Mouse (Mus musculus) forebrain, postnatal 0 days (tissue): Measurements from ENCODE around the gene Plekho1. TPM values are rescaled to one million over a fixed set of nuclear protein-coding genes. Genes with fewer than 3 reads are reported as not detected.

Source experiments
- ATAC-seq: fragments of 200-750 bp; cut with Nextera tagmentation; 2 replicates; pipeline ENCODE4 v1.8.0; 2017; ENCODE audit warnings: mild to moderate bottlenecking, moderate library complexity
- DNase-seq: peaks from one replicate; pipeline ENCODE4 v3.0.0-alpha.2; 2015
- H3K27ac ChIP-seq: fragments of 300-500 bp; sonication (generic); 2 replicates; pipeline ENCODE4 v1.5.1; 2014; ENCODE audit warnings: low read depth, mild to moderate bottlenecking, antibody characterized with exemption, low read length, moderate library complexity, mixed read lengths
- H3K27me3 ChIP-seq: fragments of 300-500 bp; sonication (generic); 2 replicates; pipeline ENCODE4 v1.6.1; 2014; ENCODE audit warnings: mild to moderate bottlenecking, low read length, mixed read lengths; ENCODE audit not compliant: insufficient read depth
- H3K36me3 ChIP-seq: fragments of 300-500 bp; sonication (generic); 2 replicates; pipeline ENCODE4 v1.6.1; 2014; ENCODE audit warnings: mild to moderate bottlenecking, moderate library complexity; ENCODE audit not compliant: insufficient read depth
- H3K4me1 ChIP-seq: fragments of 300-500 bp; sonication (generic); 2 replicates; pipeline ENCODE4 v1.6.1; 2014; ENCODE audit warnings: antibody characterized with exemption; ENCODE audit not compliant: insufficient read depth
- H3K4me2 ChIP-seq: fragments of 300-500 bp; sonication (generic); 2 replicates; pipeline ENCODE4 v1.6.1; 2014; ENCODE audit warnings: low read depth, mild to moderate bottlenecking, moderate library complexity
- H3K4me3 ChIP-seq: fragments of 300-500 bp; sonication (generic); 2 replicates; pipeline ENCODE4 v1.5.1; 2014; ENCODE audit warnings: low read depth, low read length, mixed read lengths
- H3K9ac ChIP-seq: fragments of 300-500 bp; sonication (generic); 2 replicates; pipeline ENCODE4 v1.6.1; 2014; ENCODE audit warnings: mild to moderate bottlenecking
- H3K9me3 ChIP-seq: fragments of 300-500 bp; sonication (generic); 2 replicates; pipeline ENCODE4 v1.6.1; 2016; ENCODE audit warnings: low read length
- CTCF ChIP-seq: sonication (generic); IDR thresholded peaks from 2 replicates; pipeline ENCODE4 v1.5.1; 2016; ENCODE audit warnings: antibody characterized with exemption, control low read depth, low read depth
- WGBS: fragments of 180-500 bp; shearing (Covaris S2); extraction: QIAGEN DNeasy Blood & Tissue Kit; methylation state at CpG from one replicate; pipeline ENCODE4 v1.1.7; 2014; 5-methylcytosine and 5-hydroxymethylcytosine counted together
- polyA plus RNA-seq: library from polyadenylated mRNA; unstranded; fragments of >200 nt; fragmentation: Nextera tagmentation; extraction: Ambion mirVana; gene quantifications from 2 replicates; pipeline ENCODE4 v1.2.1, GENCODE M21; 2015
- total RNA-seq: library from RNA; depleted of rRNA; stranded (reverse); fragments of >200 nt; gene quantifications from 2 replicates; pipeline ENCODE4 v1.2.3, GENCODE M21; 2014

Gene Plekho1
- total and polyA plus RNA-seq, 2 experiments from 2014 or later, result 51.8 to 93.5 TPM

DNA sequence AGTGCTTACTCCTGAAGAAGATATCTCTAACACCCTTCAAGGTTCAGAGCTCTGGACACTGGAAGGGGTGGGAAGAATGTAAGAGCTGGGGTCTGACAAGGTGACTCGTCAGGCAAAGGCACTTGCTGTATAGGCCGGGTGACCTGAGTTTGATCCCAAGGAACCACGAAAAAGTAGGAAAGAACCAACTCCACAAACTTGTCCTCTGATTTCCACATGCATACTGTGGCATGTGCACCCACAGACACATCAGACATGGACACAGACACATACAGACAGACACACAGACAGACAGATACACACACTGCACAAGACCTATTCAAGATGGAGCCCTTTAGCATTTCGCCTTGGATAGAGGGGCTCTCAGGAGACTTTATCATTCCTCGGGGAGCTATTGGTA, 42.4 kb upstream of the Plekho1 start:
- no peak overlapping the region for H3K9ac ChIP-seq
- H3K4me1 ChIP-seq, result no peaks in the 10 kb centered on the region
- no peaks in the 10 kb centered on the region for H3K9me3 ChIP-seq
- H3K36me3 ChIP-seq, result peaks cover 52% of the 10 kb centered on the region
- H3K4me3 ChIP-seq, result no peak overlapping the region
- no peaks in the 10 kb centered on the region for H3K27me3 ChIP-seq
- no peak overlapping the region for H3K27ac ChIP-seq
- 83% methylated on average over 5 of the region's 5 CpGs for WGBS
- no peak overlapping the region for H3K4me2 ChIP-seq
- TF ChIP-seq CTCF, result no peak
- DNase-seq, result no peak
- ATAC-seq, result no peak

DNA sequence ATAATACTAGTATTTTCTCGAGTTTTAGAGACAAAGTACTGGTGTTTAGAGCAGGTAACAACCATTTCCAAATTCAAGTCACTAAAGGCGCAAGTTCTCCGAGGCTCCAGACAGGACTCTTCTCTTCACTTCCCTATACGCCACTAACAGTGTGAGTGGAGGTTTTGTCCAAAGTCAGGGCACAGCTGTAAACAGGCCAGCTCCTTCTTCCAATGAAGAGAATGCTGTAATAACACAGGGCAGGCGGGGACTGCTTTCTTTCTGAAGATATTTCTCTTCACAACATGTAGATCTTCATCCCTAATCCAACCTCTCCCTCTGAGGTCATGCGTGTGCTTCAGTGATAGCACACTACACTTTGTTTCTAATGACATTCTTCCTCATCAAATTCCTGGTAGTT, 41.0 kb upstream of the Plekho1 start:
- no peak for DNase-seq
- Histone ChIP-seq H3K9ac (no peak overlapping the region), H3K36me3 (peaks cover 56% of the 10 kb centered on the region), H3K27ac (no peak overlapping the region), H3K4me2 (no peak overlapping the region), H3K4me1 (no peaks in the 10 kb centered on the region), H3K9me3 (no peaks in the 10 kb centered on the region), H3K27me3 (no peaks in the 10 kb centered on the region), H3K4me3 (no peak overlapping the region)
- no peak for ATAC-seq
- WGBS, result 94% methylated on average over 6 of the region's 6 CpGs
- TF ChIP-seq CTCF, result no peak

DNA sequence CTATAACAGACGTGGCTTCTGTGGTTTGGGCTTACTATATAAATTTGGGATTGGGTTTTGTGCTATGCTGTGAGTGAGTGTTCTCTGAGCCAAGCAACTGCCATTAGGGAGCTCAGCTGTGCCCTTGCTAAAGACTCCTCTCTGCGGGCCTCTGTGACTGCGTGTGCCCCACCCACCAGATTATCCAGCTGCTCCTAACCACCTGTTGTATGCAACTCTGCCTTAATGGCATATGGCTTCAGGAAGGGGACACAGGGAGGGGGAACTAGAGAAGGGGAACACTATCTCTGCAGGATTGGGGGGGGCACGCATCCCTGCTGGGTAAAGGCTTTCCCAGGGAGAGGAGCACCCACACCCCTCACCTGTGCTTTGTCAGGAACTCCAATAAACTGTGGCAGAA, 37.2 kb upstream of the Plekho1 start:
- ATAC-seq (no peak), DNase-seq (no peak)
- no peak overlapping the region for H3K9ac ChIP-seq
- no peaks in the 10 kb centered on the region for H3K27me3 ChIP-seq
- no peak overlapping the region for H3K4me2 ChIP-seq
- no peak overlapping the region for H3K27ac ChIP-seq
- no peak overlapping the region for H3K4me3 ChIP-seq
- no peaks in the 10 kb centered on the region for H3K9me3 ChIP-seq
- WGBS, result 91% methylated on average over 4 of the region's 4 CpGs
- no peaks in the 10 kb centered on the region for H3K4me1 ChIP-seq
- no peak for TF ChIP-seq CTCF
- H3K36me3 ChIP-seq, result peaks cover 49% of the 10 kb centered on the region

GRCm38 (mm10) chr3:96032652-96033017, 36.8 kb upstream of the Plekho1 start:
- WGBS, result 93% methylated on average over 6 of the region's 6 CpGs
- TF ChIP-seq CTCF, result no peak
- ATAC-seq (no peak), DNase-seq (no peak)
- H3K4me3 ChIP-seq, result no peak overlapping the region
- H3K27ac ChIP-seq, result no peak overlapping the region
- H3K4me1 ChIP-seq, result no peaks in the 10 kb centered on the region
- no peak overlapping the region for H3K4me2 ChIP-seq
- no peaks in the 10 kb centered on the region for H3K27me3 ChIP-seq
- H3K9me3 ChIP-seq, result no peaks in the 10 kb centered on the region
- no peak overlapping the region for H3K9ac ChIP-seq
- H3K36me3 ChIP-seq, result peaks cover 49% of the 10 kb centered on the region

DNA sequence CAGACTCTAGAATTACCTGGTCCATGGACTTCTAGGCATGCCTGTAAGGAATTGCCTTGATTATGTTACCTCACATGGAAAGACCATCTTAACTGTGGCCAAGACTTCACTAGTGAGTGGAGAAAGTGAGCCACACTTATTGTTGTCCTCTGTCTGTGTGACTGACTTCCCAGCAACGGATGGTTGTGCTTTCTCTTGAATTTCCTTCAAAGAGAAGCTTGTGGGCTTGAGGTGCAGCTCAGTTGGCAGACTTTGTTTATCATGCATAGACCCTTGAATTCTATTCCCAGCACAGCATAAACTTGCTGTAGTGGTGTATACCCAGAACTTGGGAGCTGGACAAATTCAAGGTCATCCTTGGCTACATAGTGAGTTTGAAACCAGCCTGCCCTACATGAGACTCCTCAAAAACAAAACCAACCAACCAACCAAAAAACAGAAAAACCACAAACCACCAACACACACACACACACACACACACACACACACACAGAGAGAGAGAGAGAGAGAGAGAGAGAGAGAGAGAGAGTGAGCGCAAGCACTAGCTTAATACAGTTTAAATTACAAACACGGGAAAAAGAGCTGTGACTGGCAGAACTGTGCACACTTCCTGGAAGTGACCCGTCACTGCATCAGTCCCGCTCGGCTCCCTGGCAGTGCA, 36.3 kb upstream of the Plekho1 start:
- ATAC-seq, result no peak
- Histone ChIP-seq H3K36me3 (peaks cover 49% of the 10 kb centered on the region), H3K4me2 (no peak overlapping the region), H3K27ac (no peak overlapping the region), H3K4me1 (no peaks in the 10 kb centered on the region), H3K4me3 (no peak overlapping the region), H3K27me3 (no peaks in the 10 kb centered on the region), H3K9me3 (no peaks in the 10 kb centered on the region), H3K9ac (no peak overlapping the region)
- TF ChIP-seq CTCF, result no peak
- no peak for DNase-seq
- 86% methylated on average over 6 of the region's 6 CpGs for WGBS

- Histone ChIP-seq H3K4me3 (no peak overlapping the region), H3K9ac (no peak overlapping the region), H3K36me3 (peaks cover 39% of the 10 kb centered on the region), H3K4me1 (no peaks in the 10 kb centered on the region), H3K4me2 (no peak overlapping the region), H3K27me3 (no peaks in the 10 kb centered on the region), H3K27ac (no peak overlapping the region), H3K9me3 (no peaks in the 10 kb centered on the region)
- WGBS, result 92% methylated on average over 11 of the region's 11 CpGs
- ATAC-seq (no peak), DNase-seq (no peak)
- no peak for TF ChIP-seq CTCF
Observed at GRCm38 (mm10) chr3:96029766-96030165, 34.0 kb upstream of the Plekho1 start.

DNA sequence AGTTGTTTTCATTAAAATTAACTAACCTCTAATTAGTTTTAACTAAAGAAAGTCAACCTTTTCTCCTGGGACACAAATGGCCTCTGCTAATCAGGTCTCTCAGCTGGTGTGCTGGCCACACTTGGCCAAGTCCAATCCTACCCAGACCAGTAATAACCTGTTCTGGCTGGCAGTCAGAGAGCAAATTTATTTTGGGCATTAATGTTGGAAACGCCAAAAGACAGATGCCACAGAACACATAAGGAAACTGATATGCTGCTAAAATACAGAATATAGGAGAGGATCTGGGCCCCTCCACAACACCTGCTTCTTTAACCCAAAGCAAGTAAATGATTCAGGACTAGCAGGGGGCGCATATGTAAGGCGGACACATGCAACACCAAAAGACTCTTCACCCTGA, 33.5 kb upstream of the Plekho1 start:
- H3K27ac ChIP-seq, result no peak overlapping the region
- no peak overlapping the region for H3K4me2 ChIP-seq
- DNase-seq, result no peak

GRCm38 (mm10) chr3:96027875-96028274, 32.1 kb upstream of the Plekho1 start:
- Histone ChIP-seq H3K27ac (no peak overlapping the region), H3K9ac (no peak overlapping the region), H3K9me3 (no peaks in the 10 kb centered on the region), H3K4me2 (no peak overlapping the region), H3K4me3 (no peak overlapping the region), H3K27me3 (no peaks in the 10 kb centered on the region), H3K4me1 (no peaks in the 10 kb centered on the region), H3K36me3 (peaks cover 24% of the 10 kb centered on the region)
- DNase-seq, result no peak
- 86% methylated on average over 1 of the region's 1 CpGs for WGBS
- ATAC-seq, result no peak
- TF ChIP-seq CTCF, result no peak

More for the DNA sequence above, 33.5 kb upstream of the Plekho1 start:
- no peak for TF ChIP-seq CTCF
- 87% methylated on average over 3 of the region's 3 CpGs for WGBS
- H3K9ac ChIP-seq, result no peak overlapping the region
- no peak for ATAC-seq
- no peaks in the 10 kb centered on the region for H3K27me3 ChIP-seq
- no peak overlapping the region for H3K4me3 ChIP-seq
- peaks cover 36% of the 10 kb centered on the region for H3K36me3 ChIP-seq
- no peaks in the 10 kb centered on the region for H3K9me3 ChIP-seq
- H3K4me1 ChIP-seq, result no peaks in the 10 kb centered on the region
